Mouse (Mus musculus): ENCODE data around the gene Med28. TPM values are rescaled to one million over a fixed set of nuclear protein-coding genes. Genes with fewer than 3 reads are reported as not detected.
A peak's percentile ranks its signal among the peaks of the same experiment; 100 is the strongest.

Gene Med28
- 20.0 and 32.8 TPM in 2 replicates for total RNA-seq (2017)

GRCm38 (mm10) chr5:45519960-45520808 lies at the start of gene Med28:
Gene Med28, plus strand, starts transcription at chr5:45520229.
- peak; percentile 89 to 93 for ATAC-seq (replicated peaks in 1 of 2; ENCODE audit: insufficient read depth in 1 of 2, low FRiP score in 2 of 2, low TSS enrichment in 1 of 2, low read depth in 1 of 2, poor library complexity in 2 of 2, severe bottlenecking in 2 of 2)

- no peak for ATAC-seq (replicated peaks in 1 of 2; ENCODE audit: insufficient read depth in 1 of 2, low FRiP score in 2 of 2, low TSS enrichment in 1 of 2, low read depth in 1 of 2, poor library complexity in 2 of 2, severe bottlenecking in 2 of 2)
Measured at GRCm38 (mm10) chr5:45472880-45473450, 47.1 kb upstream of the Med28 start.

- no peak for ATAC-seq (replicated peaks in 1 of 2; ENCODE audit: insufficient read depth in 1 of 2, low FRiP score in 2 of 2, low TSS enrichment in 1 of 2, low read depth in 1 of 2, poor library complexity in 2 of 2, severe bottlenecking in 2 of 2)
Measured at GRCm38 (mm10) chr5:45473521-45473920, 46.5 kb upstream of the Med28 start.

GRCm38 (mm10) chr5:45474215-45474614 lies 45.8 kb upstream of the Med28 start:
- ATAC-seq (replicated peaks in 1 of 2; ENCODE audit: insufficient read depth in 1 of 2, low FRiP score in 2 of 2, low TSS enrichment in 1 of 2, low read depth in 1 of 2, poor library complexity in 2 of 2, severe bottlenecking in 2 of 2) = peak; percentile 78 to 90

GRCm38 (mm10) chr5:45474758-45475157 lies 45.3 kb upstream of the Med28 start:
- ATAC-seq (replicated peaks in 1 of 2; ENCODE audit: insufficient read depth in 1 of 2, low FRiP score in 2 of 2, low TSS enrichment in 1 of 2, low read depth in 1 of 2, poor library complexity in 2 of 2, severe bottlenecking in 2 of 2) = no peak

- ATAC-seq (replicated peaks in 1 of 2; ENCODE audit: insufficient read depth in 1 of 2, low FRiP score in 2 of 2, low TSS enrichment in 1 of 2, low read depth in 1 of 2, poor library complexity in 2 of 2, severe bottlenecking in 2 of 2) = no peak
Measured at GRCm38 (mm10) chr5:45475771-45476170, 44.3 kb upstream of the Med28 start.

- ATAC-seq (replicated peaks in 1 of 2; ENCODE audit: insufficient read depth in 1 of 2, low FRiP score in 2 of 2, low TSS enrichment in 1 of 2, low read depth in 1 of 2, poor library complexity in 2 of 2, severe bottlenecking in 2 of 2) = no peak
Measured at GRCm38 (mm10) chr5:45476288-45476687, 43.7 kb upstream of the Med28 start.

- ATAC-seq (replicated peaks in 1 of 2; ENCODE audit: insufficient read depth in 1 of 2, low FRiP score in 2 of 2, low TSS enrichment in 1 of 2, low read depth in 1 of 2, poor library complexity in 2 of 2, severe bottlenecking in 2 of 2) = no peak
Measured at GRCm38 (mm10) chr5:45477601-45478000, 42.4 kb upstream of the Med28 start.

GRCm38 (mm10) chr5:45480066-45480465 lies 40.0 kb upstream of the Med28 start:
- no peak for ATAC-seq (replicated peaks in 1 of 2; ENCODE audit: insufficient read depth in 1 of 2, low FRiP score in 2 of 2, low TSS enrichment in 1 of 2, low read depth in 1 of 2, poor library complexity in 2 of 2, severe bottlenecking in 2 of 2)

GRCm38 (mm10) chr5:45481125-45481524 lies 38.9 kb upstream of the Med28 start:
- no peak for ATAC-seq (replicated peaks in 1 of 2; ENCODE audit: insufficient read depth in 1 of 2, low FRiP score in 2 of 2, low TSS enrichment in 1 of 2, low read depth in 1 of 2, poor library complexity in 2 of 2, severe bottlenecking in 2 of 2)

- ATAC-seq (replicated peaks in 1 of 2; ENCODE audit: insufficient read depth in 1 of 2, low FRiP score in 2 of 2, low TSS enrichment in 1 of 2, low read depth in 1 of 2, poor library complexity in 2 of 2, severe bottlenecking in 2 of 2) = no peak
Measured at GRCm38 (mm10) chr5:45482607-45483006, 37.4 kb upstream of the Med28 start.

- ATAC-seq (replicated peaks in 1 of 2; ENCODE audit: insufficient read depth in 1 of 2, low FRiP score in 2 of 2, low TSS enrichment in 1 of 2, low read depth in 1 of 2, poor library complexity in 2 of 2, severe bottlenecking in 2 of 2) = no peak
Measured at GRCm38 (mm10) chr5:45483654-45484053, 36.4 kb upstream of the Med28 start.

- no peak for ATAC-seq (replicated peaks in 1 of 2; ENCODE audit: insufficient read depth in 1 of 2, low FRiP score in 2 of 2, low TSS enrichment in 1 of 2, low read depth in 1 of 2, poor library complexity in 2 of 2, severe bottlenecking in 2 of 2)
Measured at GRCm38 (mm10) chr5:45491776-45492175, 28.3 kb upstream of the Med28 start.

GRCm38 (mm10) chr5:45493191-45494092 lies 26.6 kb upstream of the Med28 start, which contains the start of gene Lap3:
Gene Lap3, plus strand, starts transcription at chr5:45493374.
- peak; percentile 91 to 95 for ATAC-seq (replicated peaks in 1 of 2; ENCODE audit: insufficient read depth in 1 of 2, low FRiP score in 2 of 2, low TSS enrichment in 1 of 2, low read depth in 1 of 2, poor library complexity in 2 of 2, severe bottlenecking in 2 of 2)

GRCm38 (mm10) chr5:45494093-45494755 lies 25.8 kb upstream of the Med28 start:
- no peak for ATAC-seq (replicated peaks in 1 of 2; ENCODE audit: insufficient read depth in 1 of 2, low FRiP score in 2 of 2, low TSS enrichment in 1 of 2, low read depth in 1 of 2, poor library complexity in 2 of 2, severe bottlenecking in 2 of 2)

- no peak for ATAC-seq (replicated peaks in 1 of 2; ENCODE audit: insufficient read depth in 1 of 2, low FRiP score in 2 of 2, low TSS enrichment in 1 of 2, low read depth in 1 of 2, poor library complexity in 2 of 2, severe bottlenecking in 2 of 2)
Measured at GRCm38 (mm10) chr5:45495429-45495975, 24.5 kb upstream of the Med28 start.

- no peak for ATAC-seq (replicated peaks in 1 of 2; ENCODE audit: insufficient read depth in 1 of 2, low FRiP score in 2 of 2, low TSS enrichment in 1 of 2, low read depth in 1 of 2, poor library complexity in 2 of 2, severe bottlenecking in 2 of 2)
Measured at GRCm38 (mm10) chr5:45496042-45496441, 24.0 kb upstream of the Med28 start.

All from hematopoietic stem cell, adult 5-6 weeks (primary cell).